Mouse (Mus musculus): ENCODE data around the gene Gm20388. TPM values are rescaled to one million over a fixed set of nuclear protein-coding genes. Genes with fewer than 3 reads are reported as not detected.

Gene Gm20388
- polyA plus RNA-seq, 1 experiment = 28.1 TPM

DNA sequence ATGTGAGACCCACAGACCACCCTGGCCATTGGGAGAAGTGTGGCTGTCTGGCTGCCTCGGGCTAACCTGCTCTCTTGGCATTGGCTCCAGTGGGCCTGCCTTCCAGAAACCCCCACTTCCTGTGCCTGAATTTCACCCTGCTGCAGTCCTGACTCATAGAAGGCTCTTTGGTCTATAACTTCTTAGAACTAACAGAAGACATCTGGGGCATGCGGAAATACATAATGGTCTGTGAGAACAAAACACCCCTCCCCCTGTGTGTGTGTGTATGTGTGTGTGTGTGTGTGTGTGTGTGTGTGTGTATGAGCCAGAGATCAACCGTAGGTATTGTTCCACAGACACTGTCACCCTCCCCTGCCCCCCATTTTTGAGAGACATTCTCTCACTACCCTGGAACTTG is 152.7 kb downstream of the Gm20388 start:
- no peaks in the 10 kb centered on the region for H3K4me1 ChIP-seq (ENCODE audit: control insufficient read depth, insufficient read depth, low read length)
- no peaks in the 10 kb centered on the region for H3K36me3 ChIP-seq (ENCODE audit: control insufficient read depth, insufficient read depth, low read length, poor library complexity, severe bottlenecking)
- H3K9ac ChIP-seq (ENCODE audit: low read depth, poor library complexity, severe bottlenecking) = no peak overlapping the region
- no peaks in the 10 kb centered on the region for H3K9me3 ChIP-seq (replicated peaks; ENCODE audit: control insufficient read depth, insufficient read depth, low read length, poor library complexity, severe bottlenecking)
- H3K27ac ChIP-seq (ENCODE audit: insufficient read depth, low read length) = no peak overlapping the region
- no peak for TF ChIP-seq CTCF (IDR thresholded peaks at IDR 0.05; ENCODE audit: low read depth, low read length)
- H3K4me3 ChIP-seq (ENCODE audit: low read depth, low read length) = no peak overlapping the region
- H3K27me3 ChIP-seq (ENCODE audit: control insufficient read depth, insufficient read depth, low read length, poor library complexity, severe bottlenecking) = no peaks in the 10 kb centered on the region

DNA sequence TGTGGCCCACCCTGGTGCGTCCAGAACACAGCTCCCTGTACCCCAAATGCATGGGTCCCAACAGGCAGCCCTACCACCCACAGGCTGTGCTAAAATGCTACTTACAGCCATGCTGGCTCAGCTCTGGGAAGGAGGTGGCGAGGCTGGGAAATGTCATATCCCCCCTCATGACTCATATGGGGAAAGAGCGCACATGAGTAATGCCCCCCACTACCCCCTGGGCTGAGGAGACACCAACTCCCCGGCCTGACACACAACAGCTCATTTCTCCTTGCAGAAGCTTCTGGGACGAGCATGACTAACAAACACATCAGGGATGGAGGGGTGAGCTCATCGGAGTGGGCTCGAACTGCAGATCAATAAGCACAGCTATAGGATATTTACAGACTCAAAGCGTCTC is 155.0 kb downstream of the Gm20388 start:
- Histone ChIP-seq H3K9ac (ENCODE audit: low read depth, poor library complexity, severe bottlenecking) (no peak overlapping the region), H3K9me3 (replicated peaks; ENCODE audit: control insufficient read depth, insufficient read depth, low read length, poor library complexity, severe bottlenecking) (no peaks in the 10 kb centered on the region), H3K4me3 (ENCODE audit: low read depth, low read length) (no peak overlapping the region), H3K27ac (ENCODE audit: insufficient read depth, low read length) (no peak overlapping the region), H3K4me1 (ENCODE audit: control insufficient read depth, insufficient read depth, low read length) (no peaks in the 10 kb centered on the region), H3K36me3 (ENCODE audit: control insufficient read depth, insufficient read depth, low read length, poor library complexity, severe bottlenecking) (no peaks in the 10 kb centered on the region), H3K27me3 (ENCODE audit: control insufficient read depth, insufficient read depth, low read length, poor library complexity, severe bottlenecking) (no peaks in the 10 kb centered on the region)
- TF ChIP-seq CTCF (IDR thresholded peaks at IDR 0.05; ENCODE audit: low read depth, low read length) (no peak), POLR2A (IDR thresholded peaks at IDR 0.05; ENCODE audit: insufficient read depth, low read length) (no peak), EP300 (IDR thresholded peaks at IDR 0.05; ENCODE audit: insufficient read depth, low read depth, low read length) (no peak)

GRCm38 (mm10) chr8:120066226-120066625 is 155.6 kb downstream of the Gm20388 start:
- H3K4me3 ChIP-seq (ENCODE audit: low read depth, low read length) = no peak overlapping the region

GRCm38 (mm10) chr8:120067936-120068668 is 157.5 kb downstream of the Gm20388 start:
- no peak overlapping the region for H3K4me3 ChIP-seq (ENCODE audit: low read depth, low read length)
- no peaks in the 10 kb centered on the region for H3K27me3 ChIP-seq (ENCODE audit: control insufficient read depth, insufficient read depth, low read length, poor library complexity, severe bottlenecking)

More at GRCm38 (mm10) chr8:120066226-120066625, 155.6 kb downstream of the Gm20388 start:
- H3K36me3 ChIP-seq (ENCODE audit: control insufficient read depth, insufficient read depth, low read length, poor library complexity, severe bottlenecking) = no peaks in the 10 kb centered on the region
- H3K27ac ChIP-seq (ENCODE audit: insufficient read depth, low read length) = no peak overlapping the region
- no peaks in the 10 kb centered on the region for H3K4me1 ChIP-seq (ENCODE audit: control insufficient read depth, insufficient read depth, low read length)
- H3K9ac ChIP-seq (ENCODE audit: low read depth, poor library complexity, severe bottlenecking) = no peak overlapping the region
- no peaks in the 10 kb centered on the region for H3K9me3 ChIP-seq (replicated peaks; ENCODE audit: control insufficient read depth, insufficient read depth, low read length, poor library complexity, severe bottlenecking)
- TF ChIP-seq EP300 (IDR thresholded peaks at IDR 0.05; ENCODE audit: insufficient read depth, low read depth, low read length) (no peak), CTCF (IDR thresholded peaks at IDR 0.05; ENCODE audit: low read depth, low read length) (no peak), POLR2A (IDR thresholded peaks at IDR 0.05; ENCODE audit: insufficient read depth, low read length) (no peak)
- no peaks in the 10 kb centered on the region for H3K27me3 ChIP-seq (ENCODE audit: control insufficient read depth, insufficient read depth, low read length, poor library complexity, severe bottlenecking)

DNA sequence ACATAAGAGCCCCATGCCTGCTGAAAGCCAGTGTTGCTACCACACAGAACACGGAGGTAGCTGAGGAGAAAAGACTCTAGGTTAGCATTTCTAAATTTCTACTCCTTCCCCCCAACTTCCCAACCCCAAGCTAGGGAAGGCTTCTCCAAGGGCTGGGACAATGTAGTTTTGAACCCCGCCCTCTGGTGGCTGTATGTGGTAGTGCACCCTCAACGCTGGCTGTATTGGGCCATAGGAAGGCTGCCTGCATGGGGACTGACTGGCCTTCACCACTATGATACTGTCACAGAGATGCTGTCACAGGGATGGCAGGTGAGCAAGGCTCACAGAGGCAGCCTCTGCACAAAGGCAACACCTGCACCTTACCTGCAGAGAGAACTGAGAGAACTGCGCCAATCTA is 161.0 kb downstream of the Gm20388 start:
- no peaks in the 10 kb centered on the region for H3K9me3 ChIP-seq (replicated peaks; ENCODE audit: control insufficient read depth, insufficient read depth, low read length, poor library complexity, severe bottlenecking)
- no peaks in the 10 kb centered on the region for H3K4me1 ChIP-seq (ENCODE audit: control insufficient read depth, insufficient read depth, low read length)
- TF ChIP-seq CTCF (IDR thresholded peaks at IDR 0.05; ENCODE audit: low read depth, low read length) = peak; percentile 91
- no peak for TF ChIP-seq EP300 (IDR thresholded peaks at IDR 0.05; ENCODE audit: insufficient read depth, low read depth, low read length)
- TF ChIP-seq POLR2A (IDR thresholded peaks at IDR 0.05; ENCODE audit: insufficient read depth, low read length) = no peak
- H3K4me3 ChIP-seq (ENCODE audit: low read depth, low read length) = no peak overlapping the region
- no peaks in the 10 kb centered on the region for H3K36me3 ChIP-seq (ENCODE audit: control insufficient read depth, insufficient read depth, low read length, poor library complexity, severe bottlenecking)
- H3K27me3 ChIP-seq (ENCODE audit: control insufficient read depth, insufficient read depth, low read length, poor library complexity, severe bottlenecking) = no peaks in the 10 kb centered on the region
- H3K27ac ChIP-seq (ENCODE audit: insufficient read depth, low read length) = no peak overlapping the region
- no peak overlapping the region for H3K9ac ChIP-seq (ENCODE audit: low read depth, poor library complexity, severe bottlenecking)

More at GRCm38 (mm10) chr8:120067936-120068668, 157.5 kb downstream of the Gm20388 start:
- TF ChIP-seq POLR2A (IDR thresholded peaks at IDR 0.05; ENCODE audit: insufficient read depth, low read length) (no peak), CTCF (IDR thresholded peaks at IDR 0.05; ENCODE audit: low read depth, low read length) (no peak), EP300 (IDR thresholded peaks at IDR 0.05; ENCODE audit: insufficient read depth, low read depth, low read length) (no peak)
- H3K36me3 ChIP-seq (ENCODE audit: control insufficient read depth, insufficient read depth, low read length, poor library complexity, severe bottlenecking) = no peaks in the 10 kb centered on the region
- no peak overlapping the region for H3K9ac ChIP-seq (ENCODE audit: low read depth, poor library complexity, severe bottlenecking)
- H3K4me1 ChIP-seq (ENCODE audit: control insufficient read depth, insufficient read depth, low read length) = no peaks in the 10 kb centered on the region
- H3K9me3 ChIP-seq (replicated peaks; ENCODE audit: control insufficient read depth, insufficient read depth, low read length, poor library complexity, severe bottlenecking) = no peaks in the 10 kb centered on the region
- H3K27ac ChIP-seq (ENCODE audit: insufficient read depth, low read length) = no peak overlapping the region

GRCm38 (mm10) chr8:120072259-120072658 is 161.6 kb downstream of the Gm20388 start:
- no peak overlapping the region for H3K9ac ChIP-seq (ENCODE audit: low read depth, poor library complexity, severe bottlenecking)
- no peak overlapping the region for H3K4me3 ChIP-seq (ENCODE audit: low read depth, low read length)
- TF ChIP-seq POLR2A (IDR thresholded peaks at IDR 0.05; ENCODE audit: insufficient read depth, low read length) = no peak
- no peak for TF ChIP-seq CTCF (IDR thresholded peaks at IDR 0.05; ENCODE audit: low read depth, low read length)
- no peak for TF ChIP-seq EP300 (IDR thresholded peaks at IDR 0.05; ENCODE audit: insufficient read depth, low read depth, low read length)
- no peaks in the 10 kb centered on the region for H3K4me1 ChIP-seq (ENCODE audit: control insufficient read depth, insufficient read depth, low read length)
- no peaks in the 10 kb centered on the region for H3K27me3 ChIP-seq (ENCODE audit: control insufficient read depth, insufficient read depth, low read length, poor library complexity, severe bottlenecking)
- no peak overlapping the region for H3K27ac ChIP-seq (ENCODE audit: insufficient read depth, low read length)
- H3K36me3 ChIP-seq (ENCODE audit: control insufficient read depth, insufficient read depth, low read length, poor library complexity, severe bottlenecking) = no peaks in the 10 kb centered on the region
- H3K9me3 ChIP-seq (replicated peaks; ENCODE audit: control insufficient read depth, insufficient read depth, low read length, poor library complexity, severe bottlenecking) = no peaks in the 10 kb centered on the region

Measured in ES-Bruce4 (cell line).